Mouse (Mus musculus) spleen, postnatal 14 days (tissue): ENCODE measurements around the gene Hspa14.

ENCODE experiments used
- DNase-seq, 2 experiments: peaks; one replicate each; pipeline ENCODE4 v3.0.0; 2021 to 2022; ENCODE audit warnings: low spot score in 2 of 2

Hspa14 gene

DNA sequence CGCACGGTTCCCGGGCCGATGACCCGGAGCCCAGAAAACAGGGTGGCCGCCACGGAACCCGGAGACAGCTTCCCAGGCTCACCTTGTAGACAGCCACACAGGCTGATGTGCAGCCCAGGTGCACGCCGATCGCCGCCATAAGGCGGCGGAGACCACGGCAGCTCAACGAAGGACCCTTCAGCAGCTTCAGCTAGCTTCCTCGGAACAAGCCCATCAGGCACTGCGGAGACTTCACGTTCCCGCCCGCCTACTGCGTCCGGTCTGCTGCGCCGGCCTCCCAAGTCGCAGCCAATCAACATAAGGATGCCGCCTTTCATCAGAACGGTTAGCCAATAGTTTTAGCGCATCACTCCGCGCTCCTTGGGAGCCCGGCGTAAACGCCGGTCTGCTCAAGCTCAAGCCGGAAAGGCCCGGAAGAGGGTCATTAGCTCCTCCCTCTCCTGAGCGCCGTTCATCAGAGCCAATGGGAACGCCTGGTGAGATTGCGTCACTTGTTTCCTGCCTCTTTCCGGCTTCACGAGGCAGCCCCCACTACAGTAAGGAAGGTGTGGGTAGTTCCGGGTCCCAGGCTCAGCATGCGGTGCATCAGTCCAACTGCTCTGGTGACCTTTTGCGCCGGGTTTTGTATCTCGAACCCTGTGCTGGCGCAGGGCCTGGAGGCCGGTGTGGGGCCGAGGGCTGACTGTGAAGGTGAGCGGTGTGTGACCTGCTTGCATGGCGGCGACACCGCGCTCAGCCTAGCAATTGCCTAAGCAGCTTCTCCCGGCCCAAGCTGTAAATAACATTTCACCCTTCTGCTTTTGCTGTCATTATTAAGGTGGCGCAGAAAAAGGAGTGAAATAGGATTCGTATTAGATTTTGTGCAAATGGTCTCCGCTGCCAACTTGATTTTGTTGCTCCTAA, at the start of gene Hspa14, which contains the start of the genes Gm45902 and Cdnf:
Gene Hspa14, minus strand, starts transcription at position 263 of the 903 bp plus-strand sequence.
Gene Gm45902, minus strand, starts transcription at position 239 of the 903 bp plus-strand sequence.
Gene Cdnf, plus strand, starts transcription at position 479 of the 903 bp plus-strand sequence.
- DNase-seq: peak; percentile 88 to 92

DNA sequence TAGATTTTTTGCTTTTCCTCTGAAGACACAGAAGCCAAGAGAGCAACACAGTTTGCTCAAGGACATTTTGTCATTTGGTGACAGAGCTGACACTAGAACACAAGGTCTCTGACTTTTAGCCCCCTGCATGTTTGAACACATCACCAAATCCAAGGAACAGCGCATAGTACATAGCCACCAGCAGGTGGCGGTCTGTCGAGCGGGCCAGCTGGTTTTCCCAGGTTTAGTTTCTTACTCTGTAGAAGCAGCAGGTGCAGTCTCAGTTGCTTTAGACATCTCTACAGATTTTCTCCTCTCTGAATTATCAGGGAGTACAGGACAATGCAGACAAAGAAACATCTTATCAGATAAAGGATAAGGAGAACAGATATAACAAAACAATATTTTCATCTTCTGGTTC, 34.0 kb upstream of the Hspa14 start:
- DNase-seq: peak; percentile 21 to 41

GRCm38 (mm10) chr2:3546055-3546454, 33.4 kb upstream of the Hspa14 start:
- DNase-seq: no peak

DNA sequence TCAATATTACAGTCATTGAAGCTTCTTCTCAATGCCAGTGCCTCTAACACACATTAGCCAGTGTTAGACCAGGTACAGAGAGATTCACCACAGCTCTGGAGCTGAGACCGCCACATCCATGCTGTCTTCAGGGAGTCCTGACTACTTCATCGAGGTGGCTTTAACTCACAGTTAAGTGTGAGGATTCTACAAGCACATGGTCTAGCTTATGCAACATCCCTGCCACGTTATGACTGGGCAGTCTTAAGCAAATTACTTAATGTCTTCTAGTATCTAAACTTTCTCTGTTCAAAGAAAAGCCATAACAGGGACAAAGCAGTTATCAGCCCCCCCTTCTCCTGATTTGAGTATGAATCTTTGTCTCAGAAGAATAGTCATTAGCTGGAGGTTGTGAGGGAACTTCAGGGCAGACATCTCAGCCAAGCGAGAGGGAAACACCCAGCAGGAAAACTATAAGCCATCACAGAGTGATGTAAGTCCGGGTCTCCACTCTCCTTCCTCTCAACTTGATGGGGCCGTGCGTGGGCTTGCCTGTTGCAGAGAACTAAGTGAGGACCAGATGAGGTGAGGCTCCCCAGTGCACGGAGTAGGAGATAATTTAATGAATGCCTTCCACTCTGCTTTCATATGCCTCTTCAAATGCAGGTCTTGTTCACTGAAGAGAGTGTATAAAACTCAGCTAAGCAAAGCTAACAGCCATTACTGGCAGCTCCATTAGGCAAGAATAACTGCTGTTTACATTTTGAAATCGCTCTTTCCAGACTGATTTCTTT, 28.9 kb upstream of the Hspa14 start:
- DNase-seq: no peak

- no peak for DNase-seq
These were observed 13.7 kb upstream of the Hspa14 start for GRCm38 (mm10) chr2:3526288-3526687.

GRCm38 (mm10) chr2:3522558-3522957, 9.9 kb upstream of the Hspa14 start:
- DNase-seq: no peak

DNA sequence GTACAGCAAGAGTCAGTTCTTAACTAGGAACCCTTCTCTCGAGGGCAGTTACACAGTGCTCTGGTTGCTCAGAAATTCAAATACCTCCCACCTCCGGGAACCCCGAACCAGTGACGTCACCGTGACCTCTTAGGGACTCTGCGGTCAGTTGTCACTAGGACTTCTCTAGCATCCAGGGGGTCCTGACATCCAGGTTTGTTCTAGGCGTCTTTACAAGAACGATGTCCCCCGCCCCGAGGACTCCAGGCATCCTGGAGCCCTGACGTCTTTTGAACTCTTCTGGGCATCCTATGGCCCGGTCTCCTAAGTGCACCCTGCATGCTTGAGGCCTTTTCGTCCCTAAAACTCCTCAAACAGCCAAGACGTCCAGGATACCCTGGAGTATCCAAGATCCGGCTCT, 538 bp downstream of the Hspa14 start:
- DNase-seq: peak in 1 of 2 experiments; percentile 37

- DNase-seq: no peak
These were observed 11.7 kb downstream of the Hspa14 start for GRCm38 (mm10) chr2:3500886-3501285.

GRCm38 (mm10) chr2:3499543-3499942, 13.1 kb downstream of the Hspa14 start:
- no peak for DNase-seq

DNA sequence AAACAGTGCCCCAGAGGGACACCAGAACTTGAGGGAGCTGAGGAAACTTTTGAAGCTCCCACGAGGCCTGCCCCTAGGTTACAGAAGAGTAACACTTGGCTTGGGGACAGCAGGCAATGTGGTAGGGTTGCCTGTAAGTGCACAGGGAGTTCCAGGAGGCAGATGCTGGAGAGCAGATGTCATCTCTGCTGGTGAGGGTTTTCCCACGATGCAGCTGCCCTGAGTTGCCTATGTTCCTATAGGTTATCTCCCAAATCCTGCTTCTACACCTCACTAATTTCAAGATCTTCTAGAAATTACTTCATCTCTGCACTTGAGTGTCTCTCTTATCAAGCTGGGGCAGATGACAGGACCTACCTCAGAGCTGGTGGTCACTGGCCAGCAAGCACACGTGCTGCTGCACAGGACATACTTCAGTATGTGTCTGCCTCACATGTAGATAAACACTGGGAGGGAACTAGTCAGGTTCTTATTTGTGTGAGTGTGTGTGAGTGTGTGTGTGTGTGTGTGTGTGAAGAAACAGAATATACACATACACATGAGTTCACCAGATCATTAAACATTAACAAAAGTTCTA, 18.7 kb downstream of the Hspa14 start:
- no peak for DNase-seq

GRCm38 (mm10) chr2:3489816-3490215, 22.8 kb downstream of the Hspa14 start:
- DNase-seq: no peak

GRCm38 (mm10) chr2:3480239-3480638, 32.4 kb downstream of the Hspa14 start:
- no peak for DNase-seq

GRCm38 (mm10) chr2:3475746-3476251, 36.8 kb downstream of the Hspa14 start:
- no peak for DNase-seq

- peak; percentile 97 for DNase-seq
These were observed 37.7 kb downstream of the Hspa14 start, which contains the start of gene Suv39h2 for GRCm38 (mm10) chr2:3474861-3475283. Gene Suv39h2 (minus strand): TSS chr2:3475031.

DNA sequence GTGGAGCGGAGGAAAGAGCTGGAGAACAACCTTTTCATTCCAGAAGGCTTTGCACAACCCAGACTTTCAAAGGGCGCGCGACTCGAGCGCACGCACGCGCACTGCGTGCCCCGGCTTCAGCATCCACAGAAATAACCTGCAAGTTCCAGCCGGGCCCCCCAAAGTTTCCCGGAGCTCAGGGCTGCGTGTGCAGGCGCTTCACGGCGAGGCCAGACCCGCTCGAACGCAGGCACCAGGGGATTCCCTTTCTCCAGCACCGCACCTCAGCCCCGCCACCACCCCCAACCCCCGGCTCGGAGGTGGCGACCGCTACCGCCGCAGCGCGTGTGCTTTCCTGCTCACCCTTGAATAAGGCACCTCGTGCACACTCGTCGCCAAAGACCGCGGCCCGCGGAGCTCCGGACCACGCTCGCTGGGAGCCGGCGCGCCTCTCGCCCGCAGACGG, 38.2 kb downstream of the Hspa14 start:
- peak; percentile 34 to 41 for DNase-seq

DNA sequence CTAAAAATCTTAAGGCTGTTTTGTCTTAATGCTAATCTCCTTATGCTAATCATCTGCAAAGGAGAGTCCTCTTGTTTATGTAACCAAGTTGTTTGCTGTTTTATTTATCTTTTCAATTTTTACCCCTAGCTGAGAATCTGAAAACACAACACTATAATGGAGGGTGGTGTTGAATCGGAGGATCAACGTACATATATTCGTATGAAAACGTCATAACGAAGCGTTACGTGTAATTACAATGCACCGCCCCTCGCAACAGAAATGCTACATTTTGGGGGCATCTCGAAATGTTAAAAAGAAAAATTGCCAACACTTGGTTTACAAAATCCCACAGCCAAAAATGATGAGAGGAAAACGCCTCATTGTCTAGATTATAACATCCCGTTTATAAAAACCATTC, 38.7 kb downstream of the Hspa14 start:
- DNase-seq: no peak

- no peak for DNase-seq
These were observed 56.0 kb downstream of the Hspa14 start for GRCm38 (mm10) chr2:3456590-3456989.

DNA sequence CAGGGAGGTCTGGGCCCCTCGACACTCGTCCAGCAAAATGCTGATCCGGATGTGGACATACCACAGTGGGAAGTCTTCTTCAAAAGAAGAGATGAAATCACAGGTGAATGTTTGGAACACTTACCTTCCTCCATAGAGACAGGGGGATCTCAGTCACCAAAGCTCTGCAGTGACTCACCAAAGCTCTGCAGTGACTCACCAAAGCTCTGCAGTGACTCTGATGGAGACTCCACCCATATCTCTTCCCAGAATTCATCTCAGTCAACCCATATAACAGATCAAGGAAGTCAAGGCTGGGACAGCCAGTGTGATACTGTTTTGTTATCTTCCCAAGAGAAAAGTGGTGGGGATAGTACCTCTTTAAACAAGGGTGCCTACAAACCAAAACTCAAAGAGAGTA, 59.5 kb downstream of the Hspa14 start:
- no peak for DNase-seq

GRCm38 (mm10) chr2:3449431-3449830, 63.2 kb downstream of the Hspa14 start:
- no peak for DNase-seq

DNA sequence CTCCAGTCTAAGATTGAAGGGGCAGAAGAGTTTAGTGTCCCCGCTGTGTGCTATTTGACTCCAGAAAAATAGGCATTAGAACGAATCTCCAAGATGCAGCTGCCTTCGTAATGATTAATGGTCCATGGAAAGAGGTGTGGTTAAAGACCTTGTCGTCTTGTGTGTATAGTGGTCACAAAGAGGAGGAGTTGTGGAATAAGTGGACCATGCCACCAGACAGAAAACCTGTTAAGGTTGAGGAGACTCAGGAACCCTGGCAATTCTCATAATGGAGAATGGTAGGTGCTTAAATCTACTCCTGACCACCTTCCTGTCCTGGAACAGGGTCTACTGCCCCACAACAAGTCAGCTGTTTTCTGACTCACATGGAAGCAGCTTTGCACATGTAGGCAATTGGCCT, 66.6 kb downstream of the Hspa14 start:
- no peak for DNase-seq

GRCm38 (mm10) chr2:3444206-3444605, 68.4 kb downstream of the Hspa14 start:
- DNase-seq: no peak
